Mouse (Mus musculus): ENCODE measurements at regions not wholly inside any gene's neighbourhood (a gene's known extent, or its start where the extent isn't known, plus 50 kb on each side); places are given as distances from the start of the nearest gene placed in this dataset.
"Not testable (repeated sequence)": the region's sequence is repeated elsewhere in the genome, so short reads cannot be mapped to it uniquely, and the experiment has no call there.

- WGBS = 91% methylated on average over 5 of the region's 5 CpGs
- not testable (repeated sequence) for H3K36me3 ChIP-seq; H3K27me3 ChIP-seq; H3K9ac ChIP-seq; H3K4me3 ChIP-seq; H3K9me3 ChIP-seq (replicated peaks); H3K4me2 ChIP-seq (replicated peaks); H3K27ac ChIP-seq; H3K4me1 ChIP-seq; ATAC-seq (ENCODE audit: low FRiP score)
Measured at GRCm38 (mm10) chr16:3334355-3334754, 256.5 kb upstream of the Olfr161 start.

GRCm38 (mm10) chr16:3343372-3343771 is 247.5 kb upstream of the Olfr161 start:
- not testable (repeated sequence) for H3K9me3 ChIP-seq (replicated peaks); H3K9ac ChIP-seq; H3K4me2 ChIP-seq (replicated peaks); H3K4me3 ChIP-seq; H3K27ac ChIP-seq; ATAC-seq (ENCODE audit: low FRiP score); H3K4me1 ChIP-seq; H3K36me3 ChIP-seq; H3K27me3 ChIP-seq
- WGBS = 32% methylated on average over 4 of the region's 4 CpGs

GRCm38 (mm10) chr16:3344725-3345380 is 246.0 kb upstream of the Olfr161 start:
- H3K4me3 ChIP-seq; H3K9me3 ChIP-seq (replicated peaks); H3K4me1 ChIP-seq; H3K4me2 ChIP-seq (replicated peaks); H3K27ac ChIP-seq; H3K36me3 ChIP-seq; ATAC-seq (ENCODE audit: low FRiP score); H3K27me3 ChIP-seq; H3K9ac ChIP-seq: not testable (repeated sequence)
- WGBS = no CpG with 5 or more reads among the region's 1 CpGs

GRCm38 (mm10) chr16:3349382-3349781 is 241.5 kb upstream of the Olfr161 start:
- not testable (repeated sequence) for H3K4me1 ChIP-seq; H3K9me3 ChIP-seq (replicated peaks); H3K4me2 ChIP-seq (replicated peaks); H3K9ac ChIP-seq; ATAC-seq (ENCODE audit: low FRiP score); H3K4me3 ChIP-seq; H3K27me3 ChIP-seq; H3K27ac ChIP-seq; H3K36me3 ChIP-seq
- WGBS = 83% methylated on average over 1 of the region's 4 CpGs

- 38% methylated on average over 2 of the region's 4 CpGs for WGBS
- peak; percentile 41; the same call in 1 of the 2 replicates for ATAC-seq (ENCODE audit: low FRiP score)
- not testable (repeated sequence) for H3K36me3 ChIP-seq; H3K9me3 ChIP-seq (replicated peaks); H3K27me3 ChIP-seq; H3K9ac ChIP-seq; H3K4me3 ChIP-seq; H3K4me2 ChIP-seq (replicated peaks); H3K27ac ChIP-seq; H3K4me1 ChIP-seq
Measured at GRCm38 (mm10) chr16:3349850-3350547, 240.8 kb upstream of the Olfr161 start.

GRCm38 (mm10) chr16:3350668-3351507 is 240.0 kb upstream of the Olfr161 start:
- not testable (repeated sequence) for H3K4me2 ChIP-seq (replicated peaks); H3K9me3 ChIP-seq (replicated peaks); H3K4me3 ChIP-seq; H3K36me3 ChIP-seq; H3K27me3 ChIP-seq; H3K4me1 ChIP-seq; H3K9ac ChIP-seq; H3K27ac ChIP-seq
- WGBS = 80% methylated on average over 7 of the region's 7 CpGs
- peak; percentile 93 for ATAC-seq (ENCODE audit: low FRiP score)

GRCm38 (mm10) chr16:3351508-3352046 is 239.3 kb upstream of the Olfr161 start:
- H3K4me2 ChIP-seq (replicated peaks); H3K9me3 ChIP-seq (replicated peaks); H3K9ac ChIP-seq; H3K4me1 ChIP-seq; H3K4me3 ChIP-seq; H3K36me3 ChIP-seq; H3K27me3 ChIP-seq; H3K27ac ChIP-seq: not testable (repeated sequence)
- whole genome bisulfite sequencing = 72% methylated on average over 3 of the region's 3 CpGs
- peak; percentile 90 for ATAC-seq (ENCODE audit: low FRiP score)
